Mouse (Mus musculus) lung, postnatal 36 days (tissue): ENCODE results near the gene Cox7a2l.

ENCODE experiments used
- DNase-seq: peaks from one replicate; pipeline ENCODE4 v3.0.0; 2022; ENCODE audit warnings: mixed read lengths

Cox7a2l gene

DNA sequence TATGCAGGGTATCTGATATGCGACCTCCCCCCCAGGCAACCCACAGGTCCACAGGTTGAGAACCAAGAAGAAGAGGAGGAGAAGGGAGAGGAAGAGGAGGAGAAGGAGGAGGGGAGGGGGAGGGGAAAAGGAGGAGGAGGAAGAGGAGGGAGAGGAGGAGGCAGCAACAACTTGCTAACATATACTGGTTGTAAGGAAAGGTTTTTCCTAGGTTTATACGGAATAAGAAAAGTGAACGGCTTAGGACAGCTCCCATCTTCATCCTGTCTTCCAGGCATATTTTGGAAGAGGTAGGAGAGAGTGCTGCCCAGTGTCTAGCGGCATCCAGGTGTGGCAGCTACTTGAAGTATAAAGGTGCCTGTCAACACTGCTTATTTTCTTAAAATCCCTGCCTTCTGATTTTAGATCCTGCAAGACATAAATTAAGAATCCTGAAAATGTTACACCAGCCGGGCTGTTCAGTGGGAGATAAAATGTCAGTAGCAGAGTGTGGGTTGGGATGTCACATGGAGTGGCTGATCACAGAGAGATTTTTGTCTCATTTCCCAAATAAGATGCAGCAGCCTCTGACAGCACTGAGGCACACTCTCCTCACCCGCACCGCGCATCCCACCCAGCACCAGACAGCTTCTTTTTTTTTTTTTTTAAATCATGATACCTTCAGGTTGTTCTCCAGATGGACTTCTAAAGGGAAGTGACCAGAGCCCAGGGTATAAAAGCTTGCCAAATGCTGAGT lies at the start of gene Cox7a2l:
TSS of gene Cox7a2l (minus strand) at position 51 of the 736 bp plus-strand sequence.
- no peak for DNase-seq

DNA sequence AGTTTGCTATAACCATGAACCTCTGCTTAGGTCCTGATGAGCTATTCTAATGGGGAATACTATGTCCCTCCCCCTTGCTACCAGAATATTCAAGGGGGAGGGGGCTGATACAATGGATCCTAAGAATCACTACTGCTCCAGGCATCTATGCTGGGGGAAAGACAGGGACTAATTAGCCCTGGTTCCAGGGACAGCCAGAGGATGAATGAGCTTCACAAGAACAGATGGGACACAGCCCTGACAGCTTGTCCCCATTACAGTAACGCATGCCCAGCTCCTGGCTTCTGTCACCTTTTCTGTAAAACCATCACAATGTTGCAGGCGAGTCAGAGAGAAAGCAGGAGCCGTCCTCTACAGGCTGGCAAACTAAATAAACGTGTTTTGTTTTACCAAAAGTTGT lies 48.4 kb upstream of the Cox7a2l start:
- DNase-seq: no peak

- DNase-seq: no peak
These were observed 47.1 kb upstream of the Cox7a2l start for GRCm38 (mm10) chr17:83564119-83564820.

DNA sequence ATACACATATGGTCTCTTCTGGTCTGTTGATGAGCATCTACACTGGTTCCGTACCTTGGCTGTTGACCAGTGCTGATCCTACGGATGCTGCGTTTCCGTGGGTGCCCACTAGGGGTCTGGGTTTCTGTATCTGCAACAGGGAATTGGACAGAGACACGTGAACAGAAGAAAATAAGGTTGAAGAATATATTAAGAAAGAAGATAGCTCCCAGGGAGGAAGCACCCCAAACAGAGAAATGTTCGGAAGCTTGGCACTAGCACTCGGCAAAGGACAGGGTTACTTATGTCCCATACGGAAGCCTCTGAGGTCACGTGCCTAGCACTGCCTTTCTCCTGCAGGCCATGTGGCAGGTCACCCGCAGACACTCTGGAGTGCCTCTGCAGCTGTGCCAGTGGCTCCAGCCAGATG lies 46.6 kb upstream of the Cox7a2l start:
- peak; percentile 80 for DNase-seq

DNA sequence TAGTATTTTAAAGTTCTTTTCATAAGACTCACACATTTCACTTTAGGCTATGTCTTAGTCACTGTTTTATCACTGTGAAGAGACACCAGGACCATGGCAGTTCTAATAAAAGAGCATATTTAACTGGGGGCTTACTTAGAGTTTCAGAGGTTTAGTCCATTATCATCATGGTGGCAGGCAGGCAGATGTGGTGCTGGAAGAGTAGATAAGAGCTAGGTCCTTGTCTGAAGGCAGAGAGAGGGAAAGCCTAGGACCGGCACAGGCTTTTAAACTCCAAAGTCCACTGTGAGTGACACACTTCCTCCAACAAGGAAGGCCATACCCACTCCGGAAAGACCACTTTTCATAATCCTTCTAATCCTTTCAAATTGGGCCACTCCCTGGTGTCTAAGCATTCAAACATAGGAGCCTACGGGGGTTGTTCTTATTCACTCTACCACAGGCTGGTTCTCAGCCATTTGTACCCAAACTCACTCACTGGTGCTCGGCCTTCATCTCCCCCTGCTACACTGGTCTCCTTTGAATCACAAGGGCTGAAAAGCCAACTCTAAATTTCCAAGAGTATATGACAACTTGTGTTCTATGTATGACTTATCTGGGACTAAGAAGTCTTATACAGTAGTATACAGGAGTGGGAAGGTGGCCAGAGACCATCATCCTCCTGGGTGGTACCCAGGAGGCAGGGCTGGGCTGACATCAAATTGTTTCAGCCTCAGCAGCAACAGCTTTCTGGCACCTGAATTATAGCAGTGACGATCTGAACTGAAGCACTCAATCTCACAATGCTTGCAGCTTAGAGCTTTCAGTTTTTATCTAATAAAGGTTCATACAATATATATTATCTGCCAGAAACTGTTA lies 45.3 kb upstream of the Cox7a2l start:
- no peak for DNase-seq

- no peak for DNase-seq
These were observed 42.0 kb upstream of the Cox7a2l start for GRCm38 (mm10) chr17:83559081-83559480.

DNA sequence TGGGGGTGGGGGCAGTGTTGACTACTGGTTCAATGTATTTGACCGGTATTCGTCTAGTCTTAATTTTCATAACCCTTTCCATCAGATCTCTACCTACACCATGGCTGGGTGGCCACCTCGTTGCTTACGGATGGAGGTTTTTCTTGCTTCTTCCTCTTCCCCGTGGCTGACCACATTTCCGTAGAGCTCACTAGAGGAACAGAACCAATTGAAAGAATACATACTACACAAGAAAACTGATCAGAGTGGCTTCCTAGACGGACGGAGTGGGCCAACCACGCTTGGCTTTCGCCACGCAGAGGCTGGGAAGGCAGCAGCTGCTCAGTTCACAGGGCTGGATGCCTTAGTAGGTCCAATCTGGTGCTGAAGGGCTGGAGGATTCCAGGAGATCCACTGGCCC lies 38.7 kb upstream of the Cox7a2l start:
- DNase-seq: no peak

GRCm38 (mm10) chr17:83554997-83555396 lies 37.9 kb upstream of the Cox7a2l start:
- no peak for DNase-seq

DNA sequence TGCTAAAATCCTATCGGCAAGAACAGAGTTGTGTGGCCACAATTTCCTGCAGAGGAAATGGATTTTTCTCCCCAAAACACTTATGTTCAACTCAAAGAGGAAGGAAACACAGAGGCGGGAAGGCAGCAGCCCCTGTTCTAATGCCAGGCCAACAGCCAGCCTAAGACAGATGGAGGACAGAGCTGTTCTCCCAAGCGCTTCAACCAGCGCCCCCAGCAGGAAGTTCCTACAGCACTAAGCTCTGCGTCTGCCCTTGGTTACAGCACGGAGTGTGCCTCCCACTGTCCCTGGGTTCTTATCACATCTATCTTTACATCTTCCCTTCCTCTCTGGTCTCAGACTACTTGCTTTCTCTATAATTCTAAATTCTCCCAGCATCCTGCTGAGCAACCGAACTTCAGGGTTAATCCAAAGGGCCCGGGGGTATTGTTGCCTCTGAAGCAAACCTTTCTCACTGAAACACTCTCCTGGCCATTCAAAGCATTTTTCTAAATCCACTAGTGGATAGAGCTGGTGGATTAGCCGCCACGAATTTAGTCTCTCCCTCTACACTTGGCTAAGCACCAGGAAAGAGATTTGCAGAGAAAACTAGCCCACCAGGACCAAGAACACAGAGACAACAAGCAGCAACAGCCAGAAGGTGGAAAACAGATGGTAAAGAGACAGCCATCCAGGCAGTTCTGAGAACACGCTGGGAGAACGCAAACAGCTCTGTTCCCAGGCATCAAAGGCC lies 31.5 kb upstream of the Cox7a2l start:
- DNase-seq: no peak

- no peak for DNase-seq
These were observed 30.0 kb upstream of the Cox7a2l start for GRCm38 (mm10) chr17:83547145-83547544.

GRCm38 (mm10) chr17:83545756-83546742 lies 28.9 kb upstream of the Cox7a2l start:
- DNase-seq: no peak

DNA sequence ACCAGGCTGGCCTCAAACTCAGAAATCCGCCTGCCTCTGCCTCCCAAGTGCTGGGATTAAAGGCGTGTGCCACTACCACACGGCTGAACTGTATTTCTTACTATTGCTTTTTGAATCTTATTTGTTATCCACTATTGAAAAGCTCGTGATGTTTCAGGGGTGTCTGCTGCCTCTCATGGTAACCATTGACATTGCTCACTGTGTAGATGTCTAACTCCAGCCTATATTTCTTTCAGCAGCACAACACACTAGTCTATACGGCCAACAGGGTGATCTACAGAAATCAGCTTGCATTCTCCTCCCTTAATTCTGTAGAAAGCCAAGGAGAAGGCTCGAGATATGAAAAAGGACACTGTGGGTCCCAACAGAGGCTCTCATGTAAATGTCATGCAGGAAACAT lies 28.1 kb upstream of the Cox7a2l start:
- DNase-seq: no peak

- DNase-seq: no peak
These were observed 25.3 kb upstream of the Cox7a2l start for GRCm38 (mm10) chr17:83542424-83542823.

GRCm38 (mm10) chr17:83539262-83540037 lies 22.3 kb upstream of the Cox7a2l start:
- no peak for DNase-seq

DNA sequence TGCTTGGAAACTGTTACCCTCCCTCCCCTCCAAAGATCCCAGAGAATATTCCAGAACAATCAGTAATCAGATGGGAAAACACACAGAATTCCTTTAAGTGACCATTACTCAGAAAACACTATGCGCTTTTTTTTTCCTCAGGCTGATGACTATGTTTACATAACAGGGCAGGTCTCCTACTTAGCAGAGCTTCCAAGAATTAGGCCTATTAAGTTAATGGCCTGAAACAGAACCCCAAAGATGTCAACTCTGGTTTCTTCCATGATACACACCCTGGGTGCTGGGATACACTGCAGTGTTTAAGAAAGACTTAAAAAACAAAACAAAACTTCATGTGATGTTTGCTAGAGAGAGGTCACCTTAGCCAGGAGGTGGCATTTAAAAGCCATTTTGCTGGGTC lies 21.6 kb upstream of the Cox7a2l start:
- DNase-seq: no peak

DNA sequence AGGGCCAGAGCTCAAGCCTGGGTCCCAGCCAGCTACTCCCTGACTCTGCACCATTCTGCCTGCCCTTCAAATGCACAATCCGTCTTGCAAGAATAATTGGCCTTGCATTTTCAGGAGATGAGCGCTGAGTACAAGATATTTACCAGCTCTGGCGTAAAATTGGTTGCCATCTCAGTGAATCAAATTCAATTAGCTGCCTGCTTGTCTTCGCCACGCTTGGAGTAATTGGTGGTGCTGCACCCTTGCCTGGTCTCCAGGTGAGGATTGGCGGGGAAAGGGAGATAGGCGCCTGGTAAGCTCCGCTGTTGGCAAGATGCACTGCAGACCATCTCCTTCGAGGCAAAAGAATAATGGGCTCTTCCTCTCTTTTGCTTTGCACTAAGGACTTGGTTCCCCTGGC lies 21.0 kb upstream of the Cox7a2l start:
- DNase-seq: no peak

- DNase-seq: no peak
These were observed 16.0 kb upstream of the Cox7a2l start for GRCm38 (mm10) chr17:83533150-83533549.

DNA sequence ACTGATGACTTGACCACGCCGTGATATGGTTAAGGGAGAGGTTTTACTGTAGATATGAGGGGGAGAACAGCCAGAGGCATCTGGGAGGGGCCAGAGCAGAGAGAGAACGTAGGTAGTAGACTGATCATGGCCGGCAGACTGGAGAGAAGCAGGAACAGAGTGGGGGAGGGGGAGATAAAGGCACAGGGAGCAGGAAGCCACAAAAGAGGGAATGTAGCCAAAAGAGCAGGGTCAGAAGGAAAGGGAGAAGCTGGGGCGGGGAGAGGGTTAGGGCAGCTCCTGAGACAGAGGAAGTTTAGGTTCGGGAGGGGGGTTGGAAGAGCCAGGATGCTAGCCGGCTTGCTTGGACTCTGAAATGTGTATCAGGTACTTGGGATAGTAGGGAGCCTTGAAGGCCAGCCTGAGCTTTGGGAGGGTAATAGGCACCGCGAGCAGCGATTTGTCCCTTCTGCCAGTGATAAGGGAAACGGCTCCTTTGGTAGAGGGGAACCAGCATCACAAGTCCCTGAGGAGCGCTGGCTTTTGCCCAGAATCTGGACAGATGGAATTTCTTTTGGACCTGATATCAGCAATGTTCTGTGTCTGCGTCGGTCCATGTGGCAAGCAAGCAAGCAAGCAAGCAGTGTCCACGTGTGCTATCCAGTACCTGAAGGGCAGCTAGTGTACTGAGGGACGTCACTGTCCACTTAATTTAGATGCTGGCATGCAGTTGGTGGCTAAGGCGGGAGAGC lies 10.7 kb upstream of the Cox7a2l start:
- DNase-seq: peak; percentile 64

DNA sequence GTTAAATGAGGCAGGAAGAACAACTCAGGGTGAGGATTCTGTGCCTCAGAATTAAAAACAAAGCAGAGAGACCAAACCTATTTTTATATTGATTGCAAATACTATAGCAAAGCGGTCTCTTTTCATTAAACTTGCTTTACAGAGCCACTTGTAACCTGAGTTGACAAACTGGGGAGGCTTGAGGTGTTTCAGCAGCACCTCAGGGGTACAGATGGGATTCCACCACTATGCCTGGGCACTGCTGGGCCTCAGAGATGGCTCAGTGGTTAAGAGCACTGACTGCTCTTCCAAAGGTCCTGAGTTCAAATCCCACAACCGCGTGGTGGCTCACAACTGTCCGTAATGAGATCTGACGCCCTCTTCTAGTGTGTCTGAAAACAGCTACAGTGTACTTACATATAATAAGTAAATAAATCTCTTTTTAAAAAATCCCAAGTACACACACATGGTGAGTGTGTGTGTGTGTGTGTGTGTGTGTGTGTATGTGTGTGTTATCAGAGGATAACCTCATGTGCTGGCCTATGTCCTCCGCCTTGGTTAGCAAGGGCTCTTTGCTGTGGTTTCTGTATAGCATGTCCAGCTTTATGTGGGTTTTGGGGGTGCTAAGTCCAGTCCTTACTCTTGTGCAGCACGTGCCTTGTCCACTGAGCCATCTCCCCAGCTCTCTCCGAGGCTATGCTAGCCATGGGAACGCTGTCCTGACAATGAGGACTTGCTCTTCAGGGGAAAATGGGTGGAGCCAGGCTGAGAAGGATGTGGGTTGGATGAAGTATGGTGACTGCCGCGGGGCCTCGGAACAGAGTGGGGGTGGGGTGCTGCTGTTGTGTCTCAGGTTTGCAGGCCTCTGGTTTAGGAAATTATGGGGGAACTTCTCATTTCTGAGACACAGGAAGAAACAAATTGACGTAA lies 9.7 kb upstream of the Cox7a2l start:
- DNase-seq: peak; percentile 71
